Mouse (Mus musculus) limb, embryonic 14.5 days (tissue): Measurements from ENCODE around the gene Il4i1. TPM values are rescaled to one million over a fixed set of nuclear protein-coding genes. Genes with fewer than 3 reads are reported as not detected.

Experiments
- ATAC-seq: fragments of 200-750 bp; cut with Nextera tagmentation; 2 replicates; pipeline ENCODE4 v1.8.0; 2017; ENCODE audit warnings: low read depth, moderate number of reproducible peaks, moderate TSS enrichment; ENCODE audit not compliant: low FRiP score
- DNase-seq: peaks from one replicate; pipeline ENCODE4 v3.0.0-alpha.2; 2015; ENCODE audit warnings: low spot score
- H3K27ac ChIP-seq: fragments of 300-500 bp; sonication (generic); replicated peaks from 2 replicates; pipeline ENCODE4 v1.5.1; 2014; ENCODE audit warnings: low read depth, mild to moderate bottlenecking, low read length, moderate library complexity, mixed read lengths
- H3K27me3 ChIP-seq: fragments of 300-500 bp; sonication (generic); 2 replicates; pipeline ENCODE4 v1.6.1; 2014; ENCODE audit warnings: low read length, mixed read lengths; ENCODE audit not compliant: control insufficient read depth, insufficient read depth
- H3K36me3 ChIP-seq: fragments of 300-500 bp; sonication (generic); 2 replicates; pipeline ENCODE4 v1.6.1; 2014; ENCODE audit warnings: mild to moderate bottlenecking, low read length, moderate library complexity, mixed read lengths; ENCODE audit not compliant: control insufficient read depth, insufficient read depth
- H3K4me1 ChIP-seq: fragments of 300-500 bp; sonication (generic); 2 replicates; pipeline ENCODE4 v1.6.1; 2014; ENCODE audit warnings: antibody characterized with exemption, low read length, mixed read lengths; ENCODE audit not compliant: control insufficient read depth, insufficient read depth
- H3K4me2 ChIP-seq: fragments of 300-500 bp; sonication (generic); replicated peaks from 2 replicates; pipeline ENCODE4 v1.6.1; 2014; ENCODE audit warnings: low read depth, mild to moderate bottlenecking, low read length, moderate library complexity; ENCODE audit not compliant: severe bottlenecking
- H3K4me3 ChIP-seq: fragments of 300-500 bp; sonication (generic); replicated peaks from 2 replicates; pipeline ENCODE4 v1.5.1; 2014; ENCODE audit warnings: low read length
- H3K9ac ChIP-seq: fragments of 300-500 bp; sonication (generic); 2 replicates; pipeline ENCODE4 v1.6.1; 2014; ENCODE audit warnings: mild to moderate bottlenecking, low read depth, low read length, moderate library complexity; ENCODE audit not compliant: severe bottlenecking
- H3K9me3 ChIP-seq: fragments of 300-500 bp; sonication (generic); 2 replicates; pipeline ENCODE4 v1.6.1; 2016; ENCODE audit warnings: low read length; ENCODE audit not compliant: control insufficient read depth
- POLR2A ChIP-seq: fragments of 200-500 bp; IDR thresholded peaks from 2 replicates; pipeline ENCODE4 v1.8.0; 2012; ENCODE audit warnings: inconsistent platforms, mild to moderate bottlenecking, moderate library complexity, borderline replicate concordance; ENCODE audit not compliant: insufficient read depth, insufficient read length; ENCODE audit errors: extremely low read depth
- WGBS: fragments of 180-500 bp; shearing (Covaris S2); extraction: QIAGEN DNeasy Blood & Tissue Kit; methylation state at CpG from one replicate; pipeline ENCODE4 v1.1.7; 2014; 5-methylcytosine and 5-hydroxymethylcytosine counted together
- polyA plus RNA-seq, 2 experiments: library from polyadenylated mRNA; depleted of rRNA in 1 of 2; stranded (reverse) in 1 of 2; unstranded in 1 of 2; fragments of >200 nt; fragmentation: Nextera tagmentation in 1 of 2; extraction: Ambion mirVana in 1 of 2; gene quantifications; 2 replicates each; pipeline versions ENCODE4 v1.2.1 to v1.2.3; 2012 to 2014

Gene Il4i1
- polyA plus RNA-seq, 2 experiments, result 1.0 to 1.6 TPM

- Histone ChIP-seq H3K27me3 (no peaks in the 10 kb centered on the region), H3K27ac (peak within 1 kb of the TSS; percentile 99), H3K4me3 (peak within 1 kb of the TSS; percentile 87), H3K9ac (peak within 1 kb of the TSS; percentile 76), H3K4me2 (peak within 1 kb of the TSS; percentile 82), H3K36me3 (peaks cover 49% of the 10 kb centered on the region), H3K4me1 (peaks cover 16% of the 10 kb centered on the region), H3K9me3 (no peaks in the 10 kb centered on the region)
- no peak for TF ChIP-seq POLR2A
- WGBS, result 2% methylated on average over 54 of the region's 54 CpGs
- peak; percentile 99 for DNase-seq
- ATAC-seq, result peak; percentile 84
Measured at GRCm38 (mm10) chr7:44848561-44849415, 32.6 kb downstream of the Il4i1 start, which contains the start of the genes Akt1s1 and Tbc1d17. TSS of gene Akt1s1 (plus strand) at chr7:44848991. TSS of gene Tbc1d17 (minus strand) at chr7:44849079.

GRCm38 (mm10) chr7:44849416-44850111 lies 33.4 kb downstream of the Il4i1 start:
- H3K36me3 ChIP-seq, result peaks cover 41% of the 10 kb centered on the region
- peak overlapping the region; percentile 87 for H3K4me3 ChIP-seq
- DNase-seq (peak; percentile 97), ATAC-seq (peak; percentile 81)
- H3K9ac ChIP-seq, result peak overlapping the region; percentile 76
- no peaks in the 10 kb centered on the region for H3K9me3 ChIP-seq
- H3K4me1 ChIP-seq, result peaks cover 19% of the 10 kb centered on the region
- peak overlapping the region; percentile 99 for H3K27ac ChIP-seq
- peak overlapping the region; percentile 82 for H3K4me2 ChIP-seq
- no peaks in the 10 kb centered on the region for H3K27me3 ChIP-seq
- 0% methylated on average over 41 of the region's 41 CpGs for WGBS
- TF ChIP-seq POLR2A, result 0 out of 2 replicates have a peak, but pooled peaks have one; percentile 25

GRCm38 (mm10) chr7:44850146-44850545 lies 34.0 kb downstream of the Il4i1 start:
- peak overlapping the region; percentile 99 for H3K27ac ChIP-seq
- H3K9ac ChIP-seq, result peak overlapping the region; percentile 76
- H3K4me3 ChIP-seq, result peak overlapping the region; percentile 87
- H3K27me3 ChIP-seq, result no peaks in the 10 kb centered on the region
- WGBS, result 5% methylated on average over 26 of the region's 33 CpGs
- peaks cover 23% of the 10 kb centered on the region for H3K4me1 ChIP-seq
- DNase-seq (peak; percentile 91), ATAC-seq (peak; percentile 58)
- H3K9me3 ChIP-seq, result no peaks in the 10 kb centered on the region
- H3K4me2 ChIP-seq, result peak overlapping the region; percentile 82
- no peak for TF ChIP-seq POLR2A
- peaks cover 36% of the 10 kb centered on the region for H3K36me3 ChIP-seq

- no peaks in the 10 kb centered on the region for H3K27me3 ChIP-seq
- DNase-seq, result no peak
- ATAC-seq, result no peak
- 76% methylated on average over 8 of the region's 8 CpGs for WGBS
- no peaks in the 10 kb centered on the region for H3K9me3 ChIP-seq
- peak overlapping the region; percentile 76 for H3K9ac ChIP-seq
- H3K4me3 ChIP-seq, result peak overlapping the region; percentile 87
- H3K4me1 ChIP-seq, result peaks cover 24% of the 10 kb centered on the region
- peaks cover 27% of the 10 kb centered on the region for H3K36me3 ChIP-seq
- peak overlapping the region; percentile 99 for H3K27ac ChIP-seq
- no peak for TF ChIP-seq POLR2A
- peak overlapping the region; percentile 82 for H3K4me2 ChIP-seq
Measured at GRCm38 (mm10) chr7:44850789-44851624, 34.8 kb downstream of the Il4i1 start.

GRCm38 (mm10) chr7:44851625-44852234 lies 35.5 kb downstream of the Il4i1 start:
- H3K4me3 ChIP-seq, result no peak overlapping the region
- H3K27me3 ChIP-seq, result no peaks in the 10 kb centered on the region
- H3K9me3 ChIP-seq, result no peaks in the 10 kb centered on the region
- H3K4me2 ChIP-seq, result no peak overlapping the region
- WGBS, result 91% methylated on average over 12 of the region's 12 CpGs
- H3K9ac ChIP-seq, result no peak overlapping the region
- H3K36me3 ChIP-seq, result peaks cover 20% of the 10 kb centered on the region
- no peak overlapping the region for H3K27ac ChIP-seq
- ATAC-seq (no peak), DNase-seq (no peak)
- TF ChIP-seq POLR2A, result no peak
- peaks cover 29% of the 10 kb centered on the region for H3K4me1 ChIP-seq
